Mouse (Mus musculus) ES-E14 (cell line): Measurements from ENCODE around the gene Zfp697. TPM values are rescaled to one million over a fixed set of nuclear protein-coding genes. Genes with fewer than 3 reads are reported as not detected.

Experiments
- DNase-seq: peaks from one replicate; pipeline ENCODE4 v3.0.0-alpha.2; 2013; ENCODE audit warnings: low read depth, low spot score
- H3K27ac ChIP-seq: 2 replicates; pipeline ENCODE4 v1.5.1; 2012; ENCODE audit warnings: low read depth, mild to moderate bottlenecking, low read length, moderate library complexity, mixed read lengths; ENCODE audit not compliant: poor library complexity, insufficient read depth, severe bottlenecking
- H3K36me3 ChIP-seq: 2 replicates; pipeline ENCODE4 v1.6.1; 2012; ENCODE audit warnings: mild to moderate bottlenecking, low read length, moderate library complexity, mixed read lengths; ENCODE audit not compliant: control insufficient read depth, poor library complexity, insufficient read depth, severe bottlenecking
- H3K4me1 ChIP-seq, 2 experiments: fragments of 150-350 bp in 1 of 2; sonication (generic) in 1 of 2; 2 replicates each; pipeline ENCODE4 v1.6.1; 2012; ENCODE audit warnings: low read length in 2 of 2, mild to moderate bottlenecking in 1 of 2, mixed read lengths in 1 of 2; ENCODE audit not compliant: control insufficient read depth in 2 of 2, insufficient read depth in 2 of 2, poor library complexity in 1 of 2
- H3K4me3 ChIP-seq, 2 experiments: fragments of 150-350 bp in 1 of 2; sonication (generic) in 1 of 2; 2 replicates each; pipeline ENCODE4 v1.5.1; 2012; ENCODE audit warnings: low read length in 2 of 2, low read depth in 1 of 2, mild to moderate bottlenecking in 1 of 2, mixed read lengths in 1 of 2; ENCODE audit not compliant: insufficient read depth in 1 of 2, poor library complexity in 1 of 2, severe bottlenecking in 1 of 2
- H3K9ac ChIP-seq: 2 replicates; pipeline ENCODE4 v1.6.1; 2012; ENCODE audit warnings: low read depth, mild to moderate bottlenecking, low read length, mixed read lengths; ENCODE audit not compliant: poor library complexity, insufficient read depth, severe bottlenecking
- H3K9me3 ChIP-seq: fragments of 150-350 bp; sonication (generic); 2 replicates; pipeline ENCODE4 v1.6.1; 2012; ENCODE audit warnings: low read depth, mild to moderate bottlenecking, low read length; ENCODE audit not compliant: control insufficient read depth, insufficient read depth
- CHD2 ChIP-seq: IDR thresholded peaks from 2 replicates; pipeline ENCODE4 v1.6.1; 2014; ENCODE audit warnings: mild to moderate bottlenecking, low read depth, low read length, inconsistent platforms
- HCFC1 ChIP-seq: IDR thresholded peaks from 2 replicates; pipeline ENCODE4 v1.6.1; 2012; ENCODE audit warnings: low read length, inconsistent platforms, borderline replicate concordance; ENCODE audit not compliant: insufficient read depth
- MAFK ChIP-seq: IDR thresholded peaks from 2 replicates; pipeline ENCODE4 v1.6.1; 2014; ENCODE audit warnings: mild to moderate bottlenecking, low read depth, low read length, inconsistent platforms; ENCODE audit not compliant: insufficient read depth
- ZC3H11A ChIP-seq: IDR thresholded peaks from 2 replicates; pipeline ENCODE4 v1.6.1; 2012; ENCODE audit warnings: low read depth, mild to moderate bottlenecking, inconsistent platforms, low read length, borderline replicate concordance
- ZNF384 ChIP-seq: IDR thresholded peaks from 2 replicates; pipeline ENCODE4 v1.6.1; 2012; ENCODE audit warnings: low read depth, low read length, inconsistent platforms
- in situ Hi-C, 2 experiments: fragments of 600-800 bp; cut with MboI; formaldehyde crosslinking; loops; one replicate each; pipeline ENCODE4 v1.15.1; 2025; ENCODE audit warnings: low sequenced_read_pairs in 2 of 2, inconsistent platforms in 1 of 2; ENCODE audit not compliant: unreplicated experiment in 2 of 2
- total RNA-seq: library from RNA; depleted of rRNA; stranded (reverse); fragments of 300-350 nt; gene quantifications from 2 replicates; pipeline ENCODE4 v1.2.3, GENCODE M21; 2012

The Zfp697 gene
- total RNA-seq, 1 experiment, result 3.4 TPM

DNA sequence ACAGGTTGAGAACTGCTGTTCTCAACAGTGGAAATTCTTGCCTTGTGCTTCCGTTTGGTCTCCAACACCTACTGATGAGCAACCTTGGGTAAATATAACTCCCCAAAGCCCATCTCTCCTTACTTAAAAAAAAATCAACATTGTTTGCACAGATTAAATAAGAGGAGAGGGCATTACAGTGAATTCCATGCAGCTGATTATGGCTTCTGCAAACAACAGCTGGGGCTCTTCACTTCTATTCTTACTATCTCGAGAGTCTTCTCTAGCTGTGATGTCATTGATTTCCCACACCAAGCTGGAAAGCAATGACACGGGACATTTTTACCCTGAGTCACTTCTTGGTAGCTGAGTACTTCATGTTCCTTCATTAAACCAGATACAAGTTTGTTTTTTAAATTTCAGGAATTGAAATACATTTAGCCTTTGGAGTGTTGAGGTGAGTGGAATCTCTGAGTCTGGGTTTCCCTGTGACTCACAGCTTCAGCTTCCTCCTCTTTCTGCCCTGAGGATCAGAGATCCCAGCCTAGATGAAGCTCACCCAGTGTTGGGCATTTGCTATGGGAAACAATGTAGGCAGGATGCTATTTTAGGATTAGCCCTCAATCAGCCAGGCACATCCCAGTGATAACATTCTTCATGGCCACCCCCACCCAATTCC, 8.1 kb upstream of the Zfp697 start:
- H3K36me3 ChIP-seq, result no peaks in the 10 kb centered on the region
- H3K4me1 ChIP-seq, result no peaks in the 10 kb centered on the region
- TF ChIP-seq HCFC1, result no peak
- no peak for TF ChIP-seq MAFK
- no peak for TF ChIP-seq CHD2
- TF ChIP-seq ZC3H11A, result no peak
- TF ChIP-seq ZNF384, result no peak
- H3K4me3 ChIP-seq, result no peak overlapping the region
- no peak overlapping the region for H3K9ac ChIP-seq
- in situ Hi-C loops, result no loop called here
- H3K9me3 ChIP-seq, result no peaks in the 10 kb centered on the region
- no peak for DNase-seq
- no peak overlapping the region for H3K27ac ChIP-seq

GRCm38 (mm10) chr3:98374980-98375379, 7.3 kb upstream of the Zfp697 start:
- in situ Hi-C loops, result no loop called here
- Histone ChIP-seq H3K36me3 (no peaks in the 10 kb centered on the region), H3K9me3 (no peaks in the 10 kb centered on the region), H3K4me3 (no peak overlapping the region), H3K4me1 (no peaks in the 10 kb centered on the region), H3K27ac (no peak overlapping the region), H3K9ac (no peak overlapping the region)
- DNase-seq, result no peak
- TF ChIP-seq MAFK, result no peak
- no peak for TF ChIP-seq ZNF384
- no peak for TF ChIP-seq ZC3H11A

GRCm38 (mm10) chr3:98378267-98378666, 4.0 kb upstream of the Zfp697 start:
- Histone ChIP-seq H3K9ac (no peak overlapping the region), H3K4me3 (no peak overlapping the region), H3K36me3 (no peaks in the 10 kb centered on the region), H3K27ac (no peak overlapping the region), H3K9me3 (no peaks in the 10 kb centered on the region), H3K4me1 (peaks cover 0 to 5% of the 10 kb centered on the region in 2 experiments; a peak in 1 of 4 replicates)
- in situ Hi-C loops, result no loop called here
- no peak for TF ChIP-seq MAFK
- TF ChIP-seq ZNF384, result no peak
- no peak for TF ChIP-seq CHD2
- no peak for TF ChIP-seq ZC3H11A
- TF ChIP-seq HCFC1, result no peak
- no peak for DNase-seq

- Histone ChIP-seq H3K9me3 (no peaks in the 10 kb centered on the region), H3K9ac (no peak overlapping the region), H3K4me1 (peaks cover 0 to 5% of the 10 kb centered on the region in 2 experiments; a peak in 1 of 4 replicates), H3K27ac (no peak overlapping the region), H3K4me3 (no peak overlapping the region), H3K36me3 (no peaks in the 10 kb centered on the region)
- in situ Hi-C loops, result no loop called here
- no peak for DNase-seq
- TF ChIP-seq HCFC1, result no peak
- TF ChIP-seq MAFK, result no peak
- no peak for TF ChIP-seq ZNF384
- no peak for TF ChIP-seq ZC3H11A
- no peak for TF ChIP-seq CHD2
Observed at GRCm38 (mm10) chr3:98379236-98379635, 3.0 kb upstream of the Zfp697 start.
